Mouse (Mus musculus) R1 (cell line): ENCODE data around the gene Card14.
"Not testable (repeated sequence)": the region's sequence is repeated elsewhere in the genome, so short reads cannot be mapped to it uniquely, and the experiment has no call there.

Source experiments
- DNase-seq: peaks from one replicate; pipeline ENCODE4 v3.0.0-alpha.2; 2018; ENCODE audit warnings: low read depth, low spot score

Card14 gene

DNA sequence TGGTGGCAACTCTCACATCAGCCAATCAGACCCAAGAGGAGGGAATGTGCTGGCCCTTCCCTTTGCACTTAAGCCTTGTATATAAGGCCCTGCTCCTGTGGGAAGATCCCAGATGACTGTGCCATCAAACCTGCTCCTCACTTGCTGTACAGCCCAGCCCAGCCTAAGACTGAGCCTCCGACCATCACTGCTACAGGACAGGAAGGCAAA, at the start of gene Card14:
Gene Card14, plus strand, starts transcription at position 111 of the 210 bp plus-strand sequence.
- DNase-seq, result no peak

DNA sequence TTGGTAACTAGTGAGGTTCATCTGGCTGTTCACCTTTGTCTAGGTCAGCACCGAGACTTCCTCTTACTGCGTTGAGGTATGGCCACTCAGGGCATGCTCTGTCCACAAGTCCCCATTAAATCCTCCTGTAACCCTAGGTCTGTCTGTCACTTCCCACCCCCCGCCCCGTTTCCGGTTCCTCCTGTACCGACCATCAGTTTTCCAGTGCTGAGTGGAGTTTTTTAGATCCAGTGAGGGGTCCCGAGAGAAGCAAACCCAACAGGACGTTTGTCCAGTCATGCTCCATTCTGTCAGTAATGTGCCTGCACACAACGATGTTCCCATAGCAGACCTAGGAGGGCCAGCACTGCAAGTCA, 49.4 kb upstream of the Card14 start:
- no peak for DNase-seq

DNA sequence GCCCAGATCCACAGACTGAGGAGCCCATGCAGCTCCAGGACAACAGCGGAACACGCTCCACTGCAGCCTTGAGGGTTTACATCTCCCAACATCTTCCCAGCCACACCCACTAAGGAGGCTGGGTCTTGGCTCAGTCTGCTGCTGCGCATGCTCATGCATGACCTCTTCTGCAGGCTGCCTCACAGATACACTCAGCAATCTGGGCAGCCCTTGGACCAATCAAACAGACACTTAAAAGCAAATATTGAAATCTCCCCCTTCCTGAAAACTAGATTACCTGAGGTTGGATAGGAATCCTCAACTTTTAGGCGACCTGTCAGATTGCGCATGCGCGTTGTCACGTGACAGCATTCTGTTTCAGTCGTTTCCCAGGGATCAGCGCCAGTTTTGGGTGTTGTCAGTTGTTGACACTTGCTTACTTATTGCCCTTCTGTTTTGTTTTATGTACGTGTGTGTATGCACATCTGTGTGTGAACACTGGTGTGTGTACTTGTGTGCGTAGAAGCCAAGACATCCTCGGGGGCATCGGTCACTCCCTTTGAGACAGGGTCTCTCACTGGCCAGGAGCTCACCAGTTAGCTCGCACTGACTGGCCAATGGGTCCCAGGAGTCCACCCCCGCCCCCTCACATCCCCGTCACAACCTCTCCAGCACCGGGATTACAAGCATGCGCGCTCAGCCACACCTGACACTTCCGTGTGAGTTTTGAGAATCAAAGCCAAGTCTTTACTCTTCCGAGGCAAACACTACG, 48.8 kb upstream of the Card14 start:
- DNase-seq, result peak; percentile 89

DNA sequence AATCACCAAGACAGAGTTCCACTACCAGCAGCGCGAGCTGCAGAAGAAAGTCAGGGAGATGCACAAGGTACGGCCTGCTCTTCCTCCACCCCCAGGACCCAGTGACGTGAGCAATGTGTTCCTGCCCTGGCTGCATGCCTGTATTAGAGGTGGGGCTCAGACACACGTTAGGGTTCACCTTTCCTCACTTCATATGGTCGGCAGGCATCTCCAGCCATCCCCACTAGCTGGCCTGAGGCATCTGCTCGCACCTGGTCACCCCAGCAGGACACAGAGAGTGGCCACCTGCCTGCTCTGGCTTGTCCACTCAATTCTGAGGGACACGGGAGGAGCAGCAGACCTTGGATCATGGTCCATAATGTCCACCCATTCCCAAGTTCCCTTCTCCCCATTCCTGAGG, 47.6 kb upstream of the Card14 start:
- DNase-seq, result no peak

DNA sequence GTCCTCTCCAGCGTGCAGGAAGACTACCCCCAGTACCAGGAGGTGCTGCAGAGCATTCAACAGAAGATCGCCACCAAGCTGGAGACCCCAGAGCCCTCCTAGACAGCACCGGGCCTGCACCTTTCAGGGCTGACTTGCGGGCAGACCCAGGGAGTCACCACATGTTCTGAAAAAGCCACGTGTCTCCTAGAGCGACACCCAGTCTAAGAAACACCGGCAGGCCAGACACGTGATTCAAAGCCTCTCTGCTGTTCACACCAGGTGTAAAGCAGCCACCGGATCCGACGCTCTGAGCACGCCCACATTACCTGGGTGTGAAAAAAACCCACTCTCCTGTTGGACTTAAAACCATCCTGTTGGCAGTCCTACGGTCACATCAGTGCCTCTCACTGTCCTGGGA, 43.2 kb upstream of the Card14 start:
- DNase-seq, result peak; percentile 33

DNA sequence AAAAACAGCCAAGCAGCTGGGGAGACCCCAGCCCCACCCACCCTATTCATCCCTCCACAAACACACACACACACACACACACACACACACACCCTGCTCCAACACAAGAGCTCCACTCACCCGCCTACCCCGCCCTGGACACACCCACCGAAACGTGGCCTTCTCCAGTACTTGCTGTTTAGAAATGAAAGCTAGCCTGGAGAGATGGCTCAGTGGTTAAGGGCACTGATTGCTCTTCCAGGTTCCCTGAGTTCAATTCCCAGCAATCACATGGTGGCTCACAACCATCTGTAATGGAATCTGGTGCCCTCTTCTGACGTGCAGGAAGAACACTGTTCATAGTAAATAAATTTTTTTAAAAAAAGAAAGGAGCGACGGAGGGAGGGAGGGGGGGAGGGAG, 41.8 kb upstream of the Card14 start:
- peak; percentile 51 for DNase-seq

DNA sequence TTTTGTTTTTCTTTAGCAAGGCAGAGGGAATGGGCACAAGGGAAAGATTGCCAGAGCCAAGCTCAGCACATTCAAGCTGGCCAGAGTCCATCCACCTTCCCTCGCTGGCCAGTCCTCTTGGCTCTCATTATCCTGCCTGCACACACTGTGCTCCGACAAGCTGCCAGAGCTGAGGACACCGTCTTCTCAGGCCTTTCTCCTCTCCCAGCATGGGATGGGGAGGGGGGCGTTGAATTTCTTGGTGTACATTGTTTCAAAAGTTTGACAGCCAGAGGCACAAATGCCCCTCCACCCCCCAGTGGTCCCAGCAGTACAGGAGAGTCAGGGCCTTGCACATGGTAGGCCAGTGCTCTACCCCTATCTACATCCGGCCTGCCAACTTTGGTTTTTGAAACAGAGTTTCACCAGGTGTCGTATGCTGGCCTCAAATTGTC, 40.3 kb upstream of the Card14 start:
- no peak for DNase-seq

DNA sequence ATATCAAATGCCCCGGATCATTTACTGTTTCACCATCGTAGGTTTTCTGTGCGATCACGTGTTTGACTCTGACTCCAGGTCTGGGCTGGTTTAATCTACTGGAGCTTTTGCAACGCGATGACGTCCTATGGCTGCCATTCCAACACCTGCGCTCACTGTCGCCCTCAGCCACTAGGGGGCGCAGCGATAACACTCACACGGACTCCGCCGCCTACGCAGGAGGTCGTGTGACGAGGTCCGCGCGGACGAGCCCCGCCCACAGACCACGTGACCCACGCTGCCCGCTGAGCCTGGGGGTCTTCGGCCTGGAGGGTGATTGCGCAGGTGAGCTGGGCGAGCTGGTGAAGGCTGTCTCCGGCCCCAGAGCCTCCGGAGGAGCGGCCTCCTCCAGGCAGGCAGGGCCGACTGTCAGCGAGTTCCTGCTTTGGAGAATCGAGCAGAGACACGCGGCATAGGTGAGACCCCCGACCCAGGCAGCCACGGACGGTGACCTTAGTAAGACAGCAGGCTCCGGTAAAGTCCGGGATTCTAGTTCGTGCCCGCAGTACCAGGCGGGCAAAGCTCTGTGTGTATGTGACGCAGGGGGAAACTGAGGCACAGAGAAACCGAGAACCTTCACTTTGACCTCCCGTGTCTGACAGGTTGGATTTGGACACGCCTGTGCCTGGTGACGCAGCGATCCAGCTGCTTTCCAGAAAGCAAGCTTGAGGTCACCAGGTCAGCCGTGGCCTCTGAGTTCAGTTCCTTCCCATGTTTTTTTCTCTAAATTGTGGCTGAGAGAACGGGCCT, 39.6 kb upstream of the Card14 start, which contains the start of gene Gaa:
Gene Gaa, plus strand, starts transcription at position 120 of the 789 bp plus-strand sequence.
- peak; percentile 94 for DNase-seq

DNA sequence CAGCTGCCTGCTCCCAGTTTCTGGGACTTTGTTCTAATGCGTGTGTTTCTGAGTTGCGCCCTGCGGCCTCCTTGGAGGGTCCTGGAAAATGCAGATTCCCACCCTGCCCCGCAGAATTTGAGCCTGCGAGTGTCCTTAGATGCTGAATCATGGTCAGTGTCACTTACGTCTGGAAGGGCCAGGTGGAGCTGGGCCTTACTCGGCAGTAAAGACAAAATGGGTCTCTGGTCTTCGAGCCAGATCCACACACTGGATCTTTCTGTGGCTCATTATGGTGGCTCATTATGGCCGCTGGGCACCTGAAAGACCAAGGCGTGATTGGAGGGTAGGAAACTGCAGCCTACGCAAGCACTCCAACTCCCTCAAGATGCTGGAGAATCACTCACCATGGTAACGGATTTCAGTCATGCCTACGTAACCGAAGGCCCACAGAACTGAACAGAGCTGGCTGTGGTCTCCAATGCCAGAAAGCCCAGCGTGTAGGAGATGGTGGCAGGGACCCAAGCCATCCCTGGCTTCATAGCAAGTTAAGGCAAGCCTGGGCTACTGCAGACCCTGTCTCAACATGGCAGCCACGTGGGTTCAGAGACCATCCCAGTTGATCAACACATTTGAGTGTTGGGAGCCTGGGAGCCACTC, 38.9 kb upstream of the Card14 start:
- peak; percentile 66 for DNase-seq

DNA sequence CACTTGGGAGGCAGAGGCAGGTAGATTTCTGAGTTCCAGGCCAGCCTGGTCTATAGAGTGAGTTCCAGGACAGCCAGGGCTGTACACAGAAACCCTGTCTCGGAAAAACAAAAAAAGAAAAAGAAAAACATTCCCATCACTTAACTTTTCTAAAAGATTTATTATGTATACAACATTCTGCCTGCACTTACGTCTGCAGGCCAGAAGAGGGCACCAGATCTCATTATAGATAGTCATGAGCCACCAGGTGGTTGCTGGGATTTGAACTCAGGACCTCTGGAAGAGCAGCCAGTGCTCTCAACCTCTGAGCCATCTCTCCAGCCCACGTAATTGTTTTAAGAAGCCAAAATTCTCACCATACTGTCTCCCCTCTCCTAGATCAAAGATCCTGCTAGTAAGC, 35.1 kb upstream of the Card14 start:
- DNase-seq, result not testable (repeated sequence)

DNA sequence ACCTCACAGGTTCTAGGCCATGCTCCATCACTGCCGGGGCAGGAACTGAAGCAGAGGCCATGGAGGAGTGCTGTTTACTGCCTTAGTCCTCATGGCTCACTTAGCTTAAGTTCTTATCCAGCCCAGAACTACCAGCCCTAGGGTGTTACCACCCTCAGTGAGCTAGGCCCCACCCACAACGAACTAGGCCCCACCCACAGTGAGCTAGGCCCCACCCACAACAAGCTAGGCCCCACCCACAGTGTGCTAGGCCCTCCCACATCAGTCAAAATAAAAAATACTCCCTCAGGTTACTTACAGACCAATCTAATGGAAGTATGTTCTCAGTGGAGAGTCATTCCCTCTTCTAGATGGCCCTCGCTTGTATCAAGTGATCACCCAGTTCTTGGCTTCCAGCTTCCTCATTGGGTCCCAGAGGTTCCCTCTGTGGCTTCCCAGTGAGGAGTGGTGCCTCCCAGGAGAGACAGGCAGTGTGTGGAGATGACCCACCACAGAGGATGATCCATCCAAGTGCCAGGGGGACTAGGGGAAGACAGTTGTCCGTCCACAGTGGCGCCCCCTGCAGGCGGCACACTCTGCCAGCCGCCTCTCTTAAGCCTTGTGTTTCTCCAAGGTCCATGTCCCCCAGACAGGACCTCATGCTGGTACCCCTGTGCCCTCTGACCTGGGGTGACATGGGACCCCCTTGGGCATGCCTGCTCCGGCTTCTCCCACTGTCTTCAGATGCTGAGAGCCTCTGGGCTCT, 34.2 kb upstream of the Card14 start:
- DNase-seq, result peak; percentile 37

DNA sequence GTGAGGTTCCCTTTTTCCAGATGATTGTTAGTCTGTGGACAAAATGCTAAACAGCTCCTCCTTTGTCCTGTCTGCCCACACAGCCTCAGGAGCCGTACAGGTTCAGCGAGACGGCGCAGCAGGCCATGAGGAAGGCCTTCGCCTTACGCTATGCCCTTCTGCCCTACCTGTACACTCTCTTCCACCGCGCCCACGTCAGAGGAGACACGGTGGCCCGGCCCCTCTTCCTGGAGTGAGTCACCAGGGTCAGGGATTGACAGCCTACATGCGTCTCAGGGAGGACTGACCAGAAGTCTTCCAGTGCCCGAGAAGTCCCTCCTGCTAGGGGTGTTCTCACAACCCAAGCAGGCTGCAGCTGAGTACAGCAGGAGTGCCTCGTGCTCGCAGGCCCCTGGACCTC, 26.5 kb upstream of the Card14 start:
- no peak for DNase-seq

DNA sequence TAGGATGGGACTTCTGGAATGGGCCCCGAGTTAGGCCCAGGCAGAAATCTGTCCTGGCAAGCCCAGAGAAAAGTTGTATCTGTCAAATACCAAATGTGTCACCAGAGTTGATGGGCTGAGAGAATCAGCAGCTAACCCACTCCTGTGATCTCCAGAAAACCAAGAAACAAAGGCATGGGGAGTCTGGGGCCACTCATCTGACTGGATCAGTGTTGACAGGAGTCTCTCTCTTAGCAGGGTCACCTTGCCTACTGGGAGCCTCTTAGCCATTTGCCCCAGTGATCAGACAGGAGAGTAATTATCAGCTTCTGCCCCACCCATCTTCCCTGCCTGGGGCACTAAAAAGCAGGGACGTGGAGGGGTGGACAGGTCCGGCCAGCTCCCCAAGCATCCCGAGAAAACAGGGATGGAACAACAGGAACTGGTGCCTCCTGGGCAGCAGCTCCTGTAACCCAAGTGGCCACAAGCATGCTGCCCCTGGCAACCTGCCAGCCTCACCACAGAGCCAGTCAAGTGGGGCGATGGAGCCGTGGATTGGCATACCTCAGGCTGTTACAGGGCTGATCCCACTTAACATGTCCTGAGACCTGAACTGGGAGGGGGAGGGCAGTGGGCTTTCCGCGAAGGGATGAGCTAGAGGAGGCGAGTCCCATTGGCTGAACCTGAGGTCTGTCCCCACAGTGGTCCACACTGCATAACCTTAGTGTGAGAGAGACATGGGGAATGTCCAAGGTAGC, 21.6 kb upstream of the Card14 start:
- no peak for DNase-seq

DNA sequence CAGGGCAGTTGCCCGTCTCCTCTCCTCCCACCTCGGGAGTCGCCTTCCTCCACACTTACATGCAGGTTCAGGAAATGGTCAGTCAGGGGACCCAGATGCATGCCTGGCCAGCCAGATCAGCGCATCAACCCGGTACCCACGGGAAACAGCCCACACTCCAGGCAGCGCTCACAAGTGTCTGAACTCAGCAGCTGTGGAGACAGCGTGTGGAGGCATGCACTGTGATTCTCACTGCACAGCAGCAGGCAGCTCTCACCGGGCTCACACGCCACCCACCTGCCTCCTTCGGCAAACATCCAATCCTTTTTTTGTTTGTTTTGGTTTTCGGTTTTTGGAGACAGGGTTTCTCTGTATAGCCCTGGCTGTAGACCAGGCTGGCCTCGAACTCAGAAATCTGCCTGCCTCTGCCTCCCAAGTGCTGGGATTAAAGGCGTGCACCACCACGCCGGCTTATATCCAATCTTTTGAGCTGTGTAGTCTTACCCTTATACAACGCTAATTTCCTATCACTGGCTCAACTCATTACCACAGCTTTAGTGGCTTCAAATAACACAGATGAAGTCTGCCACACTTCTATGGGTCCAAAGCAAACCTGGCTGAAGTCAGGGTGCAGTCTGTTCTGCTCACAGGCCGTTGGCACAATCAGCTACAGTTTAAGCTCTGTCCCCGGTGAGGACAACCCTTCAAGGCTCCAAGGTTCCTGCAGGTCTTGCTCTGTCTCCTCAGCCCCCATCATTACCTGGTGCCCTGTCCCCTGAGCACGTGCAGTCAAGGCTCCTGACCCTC, 20.2 kb upstream of the Card14 start:
- no peak for DNase-seq

DNA sequence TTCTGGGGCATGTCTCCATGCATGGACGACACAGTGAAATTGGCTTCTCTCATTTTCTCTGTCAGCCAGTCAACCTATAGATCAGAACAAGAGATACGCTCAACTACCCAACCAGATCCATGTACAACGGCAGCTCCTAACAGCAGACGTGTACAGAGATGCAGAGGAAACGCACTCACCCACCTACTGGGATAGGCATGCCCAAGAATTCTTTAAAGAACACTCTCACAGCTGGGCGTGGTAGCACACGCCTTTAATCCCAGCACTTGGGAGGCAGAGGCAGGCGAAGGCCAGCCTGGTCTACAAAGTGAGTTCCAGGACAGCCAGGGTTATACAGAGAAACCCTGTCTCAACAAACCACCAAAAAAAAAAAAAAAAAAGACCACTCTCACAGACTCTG, 14.7 kb upstream of the Card14 start:
- DNase-seq, result peak; percentile 91

DNA sequence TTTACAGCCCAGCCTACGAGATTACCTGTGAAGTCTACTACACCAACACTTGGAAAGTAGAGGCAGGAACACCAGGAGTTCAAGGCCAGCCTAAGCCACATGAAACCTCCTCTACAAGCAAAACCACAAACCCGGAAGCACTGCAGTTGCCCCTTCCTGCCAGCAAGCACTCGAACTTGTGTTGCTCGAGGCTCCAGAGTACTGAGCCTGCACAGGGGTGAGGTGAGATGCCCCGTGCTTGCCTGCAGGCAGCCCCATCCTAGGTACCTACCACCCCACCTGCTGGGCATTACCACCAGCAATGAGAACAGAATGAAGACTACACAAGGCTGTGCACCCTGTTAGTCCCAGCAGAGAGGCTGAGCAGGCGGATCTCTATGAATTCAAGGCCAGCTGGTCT, 9.6 kb upstream of the Card14 start:
- no peak for DNase-seq

DNA sequence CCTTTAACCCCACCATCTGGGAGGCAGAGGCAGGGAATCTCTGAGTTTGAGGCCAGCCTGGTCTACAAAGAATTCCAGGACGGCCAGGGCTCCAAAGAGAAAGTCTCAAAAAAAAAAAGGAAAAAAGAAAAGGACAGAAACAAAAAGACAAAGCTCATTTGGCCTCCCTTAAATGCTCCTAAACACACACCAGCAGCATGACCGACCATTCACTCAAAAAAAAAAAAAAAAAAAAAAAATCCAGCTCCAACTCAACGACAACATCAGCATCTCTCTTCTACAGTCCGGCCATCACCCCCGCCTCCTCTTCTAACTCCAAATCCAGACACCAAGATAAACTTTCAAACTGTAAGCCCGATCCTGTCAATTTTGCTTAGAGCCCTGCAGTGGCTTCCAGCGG, 8.7 kb upstream of the Card14 start:
- no peak for DNase-seq

DNA sequence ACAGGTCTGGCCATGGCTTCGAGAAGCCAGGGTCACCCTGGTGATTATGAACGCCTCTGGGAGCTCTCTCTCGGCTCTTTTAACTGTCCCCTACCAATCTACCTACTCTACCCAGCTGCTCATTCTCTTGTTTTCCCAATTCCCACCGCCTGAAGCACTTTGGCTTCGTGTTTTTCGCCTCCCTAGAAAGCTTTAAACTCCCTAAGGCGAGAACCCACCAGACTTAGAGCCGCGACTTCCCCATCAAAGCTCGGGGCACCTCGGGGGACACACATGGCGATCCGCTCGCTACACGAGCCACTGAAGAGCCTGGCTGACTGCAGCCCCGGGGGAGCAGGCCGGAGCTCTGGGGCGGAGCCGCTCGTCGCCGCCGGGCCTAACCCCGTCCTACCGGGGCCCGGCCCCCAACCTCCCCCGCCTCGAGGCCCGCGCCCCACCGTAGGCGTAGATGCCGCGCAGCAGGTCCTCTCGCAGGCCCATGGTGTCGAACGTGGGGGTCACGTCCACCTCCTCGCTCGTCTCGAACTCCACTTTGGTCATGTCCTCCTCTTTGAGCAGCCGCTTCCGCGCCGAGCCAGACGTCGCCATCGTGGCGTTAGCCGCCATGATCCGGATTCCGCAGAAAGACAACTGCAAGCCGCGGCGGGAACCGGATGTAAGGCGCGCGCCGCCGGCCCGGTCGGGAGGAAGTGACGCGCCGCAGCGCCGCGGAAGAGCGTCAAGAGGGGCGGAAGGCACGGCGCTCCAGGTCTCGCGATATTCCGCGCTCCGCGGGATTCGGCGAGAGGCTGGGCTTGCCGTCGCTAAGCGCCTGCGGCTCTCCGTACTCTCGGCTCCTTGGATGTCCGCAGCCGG, 8.0 kb upstream of the Card14 start, which contains the start of gene Eif4a3:
Gene Eif4a3, minus strand, starts transcription at position 699 of the 855 bp plus-strand sequence.
- DNase-seq, result peak; percentile 96

DNA sequence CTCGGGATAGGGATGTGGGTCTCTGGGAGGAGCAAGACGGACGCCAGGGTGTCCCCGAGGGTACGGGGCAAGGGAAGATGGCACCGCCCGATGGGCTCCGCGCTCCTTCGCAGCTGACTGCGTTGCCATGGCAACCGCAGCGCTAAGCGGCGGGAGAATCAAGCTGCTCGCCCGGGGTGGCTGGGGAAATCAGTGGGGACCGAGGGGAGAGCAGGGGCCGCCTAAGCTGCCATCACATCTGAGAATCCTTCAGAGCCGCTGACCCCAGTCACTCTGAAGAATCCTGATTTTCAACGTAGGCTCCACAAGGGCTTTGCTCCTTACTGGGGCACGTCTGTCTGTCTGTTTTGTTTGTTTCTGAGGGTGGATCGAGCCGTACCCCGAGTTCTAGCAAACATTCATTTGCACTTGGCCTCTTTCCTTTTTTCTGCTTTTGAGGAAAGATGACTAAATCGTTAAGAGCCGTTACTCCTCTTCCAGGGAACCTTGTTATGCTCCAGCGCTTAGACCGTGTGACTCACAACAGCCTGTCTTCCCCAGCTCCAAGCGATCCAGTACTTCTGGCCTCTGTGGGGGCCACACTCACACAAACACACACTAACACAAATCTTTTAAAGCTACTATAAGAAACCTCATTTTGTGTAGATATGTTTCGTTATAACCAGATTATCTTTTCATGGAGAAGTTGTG, 7.2 kb upstream of the Card14 start:
- DNase-seq, result no peak
